Mouse (Mus musculus) frontal cortex, adult 2 months (tissue): ENCODE data around the gene Zfand3. TPM values are rescaled to one million over a fixed set of nuclear protein-coding genes. Genes with fewer than 3 reads are reported as not detected.

Experiments used
- DNase-seq, 2 experiments: peaks; one replicate each; pipeline ENCODE4 v3.0.0; 2022; ENCODE audit warnings: low spot score in 1 of 2; ENCODE audit errors: extremely low spot score in 1 of 2
- polyA plus RNA-seq: library from polyadenylated mRNA; depleted of rRNA; stranded (reverse); fragments of >200 nt; gene quantifications from 2 replicates; pipeline ENCODE4 v1.2.3, GENCODE M21; 2012; rRNA removed

Gene Zfand3
- polyA plus RNA-seq, result 99.4 and 100 TPM in 2 replicates

DNA sequence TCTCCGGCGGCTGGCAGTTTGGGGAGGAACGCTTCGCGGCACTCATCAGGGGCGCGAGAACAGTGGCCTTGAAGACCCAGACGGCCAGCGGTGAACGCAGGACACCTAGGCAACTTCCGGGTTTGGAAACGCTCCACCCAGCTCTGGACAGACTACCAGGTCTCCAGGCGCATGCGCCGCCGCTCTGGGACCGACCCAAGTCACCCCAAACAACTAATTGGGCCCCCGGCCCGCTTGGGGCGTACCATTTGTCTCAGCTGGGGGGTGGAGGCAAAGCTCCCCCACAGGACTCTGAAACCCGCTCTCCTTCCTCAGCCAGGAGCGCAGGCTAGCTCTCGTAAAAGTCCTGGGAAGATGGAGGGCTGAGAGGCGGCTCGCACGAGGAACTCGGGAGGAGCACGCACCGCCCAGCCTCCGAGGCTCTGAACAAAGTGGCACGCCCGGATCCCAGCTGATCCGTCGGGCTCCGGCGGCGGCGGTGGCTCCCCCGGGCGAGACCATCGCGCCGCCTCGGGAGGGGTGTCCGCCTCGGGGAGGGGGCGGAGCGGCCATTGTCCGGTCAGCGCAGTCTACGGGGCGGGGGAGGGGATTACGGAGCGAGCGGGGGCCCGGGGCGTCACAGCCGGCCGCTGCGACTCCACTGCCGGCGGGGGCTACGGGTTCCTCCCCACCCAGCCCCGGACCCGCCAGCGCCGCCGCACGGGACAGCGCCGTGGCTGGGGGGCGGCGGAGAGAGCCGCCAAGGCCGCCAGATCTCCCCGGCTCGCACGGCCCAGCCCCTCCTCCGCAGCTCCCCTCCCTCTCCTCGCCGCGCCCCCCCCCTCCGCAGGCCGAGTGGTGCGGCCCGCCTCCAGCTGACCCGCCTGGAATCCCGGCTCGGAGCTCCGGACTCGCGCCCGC lies at the start of gene Zfand3:
Gene Zfand3 (plus strand): TSS at position 531 of the 900 bp plus-strand sequence.
- peak; percentile 80 to 89 for DNase-seq

DNA sequence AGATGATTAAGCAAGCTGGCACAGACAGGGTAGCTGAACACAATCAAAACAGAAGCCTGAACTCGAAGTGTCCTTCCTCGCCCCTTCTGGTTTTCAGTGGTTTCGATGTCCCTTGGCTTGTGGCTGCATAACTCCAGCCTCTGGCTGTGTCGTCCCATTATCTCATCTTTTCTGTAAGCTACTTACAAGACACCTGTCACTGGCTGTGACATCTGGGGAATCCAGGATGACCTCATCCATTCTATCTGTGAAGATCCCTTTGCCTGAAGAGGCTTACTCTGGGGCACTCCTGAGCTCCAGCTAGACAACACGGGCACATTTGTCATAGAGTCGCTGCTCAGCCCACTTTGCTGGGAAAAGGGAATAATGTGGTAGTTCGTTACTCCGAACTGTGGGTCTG lies 48.7 kb upstream of the Zfand3 start:
- DNase-seq, result no peak

DNA sequence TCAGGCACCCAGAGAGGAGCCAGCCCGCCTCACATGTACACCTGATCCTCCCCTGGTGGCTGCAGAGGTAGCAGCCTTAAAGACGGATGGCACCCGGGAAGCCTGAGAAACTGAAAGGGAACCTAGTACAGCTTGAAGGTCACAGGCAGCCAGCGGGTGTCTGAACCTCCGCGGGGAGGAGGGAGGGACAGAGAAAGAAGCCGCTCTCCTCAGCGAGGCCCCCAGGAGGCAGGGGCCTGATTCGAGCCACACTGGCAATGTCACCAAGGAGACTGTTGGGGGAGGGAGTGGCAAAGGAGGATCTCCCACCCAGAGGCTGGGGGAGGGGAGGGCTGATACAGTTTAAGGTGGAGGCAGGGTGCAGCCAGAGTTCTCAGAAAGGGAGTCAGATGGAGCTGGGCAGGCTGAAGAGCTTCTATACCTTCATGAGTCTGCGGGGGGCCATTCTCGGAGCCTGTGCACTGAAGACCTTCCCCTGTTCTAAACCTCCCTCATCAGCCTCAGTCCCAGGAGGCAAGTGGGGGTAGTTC lies 40.7 kb upstream of the Zfand3 start:
- DNase-seq, result no peak

DNA sequence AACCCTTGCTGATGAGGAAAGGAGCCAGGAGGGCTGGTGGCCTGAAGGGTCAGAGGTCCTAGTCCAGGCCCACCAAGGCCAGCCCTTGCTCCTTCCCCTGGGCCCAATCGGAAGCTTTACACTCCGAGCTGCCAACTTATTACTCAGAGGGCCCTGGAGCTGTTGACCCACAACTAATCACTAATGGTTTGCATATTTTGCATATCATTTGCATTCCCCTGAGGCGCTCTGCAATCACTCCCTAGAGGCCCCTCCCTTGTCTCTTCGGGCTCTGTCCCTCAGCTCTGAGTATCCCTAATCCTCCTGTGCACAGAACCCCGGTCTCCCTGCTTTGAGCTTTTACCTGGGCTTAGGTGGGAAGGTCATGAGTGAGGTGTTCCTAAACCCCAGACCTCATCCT lies 39.0 kb upstream of the Zfand3 start:
- DNase-seq, result no peak

DNA sequence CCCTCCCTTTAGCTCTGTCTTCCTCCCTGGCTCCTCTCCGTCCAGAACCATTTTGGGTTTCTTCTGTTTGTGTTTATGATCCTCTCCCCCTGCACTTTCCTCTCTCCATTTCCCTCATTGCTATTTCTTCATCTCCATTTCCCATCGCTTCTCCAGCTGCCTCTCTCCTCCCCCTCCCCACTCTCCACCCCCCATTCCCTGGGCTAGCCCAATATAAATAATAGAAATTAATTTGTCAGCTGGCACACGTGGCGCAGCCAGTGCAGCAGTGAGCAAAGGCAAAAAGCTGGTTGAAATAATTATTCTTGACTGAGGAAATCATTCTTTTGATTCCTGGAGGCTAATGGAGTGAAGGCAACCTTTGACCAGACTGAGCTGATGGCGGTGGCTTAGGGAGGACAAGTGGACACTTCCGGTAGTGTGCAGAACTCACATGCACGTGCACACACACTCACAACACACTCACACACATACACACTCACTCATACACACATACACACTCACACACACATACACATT lies 34.4 kb upstream of the Zfand3 start, which contains the start of gene Mdga1:
Gene Mdga1 (minus strand): TSS at position 51 of the 519 bp plus-strand sequence.
- DNase-seq, result no peak

DNA sequence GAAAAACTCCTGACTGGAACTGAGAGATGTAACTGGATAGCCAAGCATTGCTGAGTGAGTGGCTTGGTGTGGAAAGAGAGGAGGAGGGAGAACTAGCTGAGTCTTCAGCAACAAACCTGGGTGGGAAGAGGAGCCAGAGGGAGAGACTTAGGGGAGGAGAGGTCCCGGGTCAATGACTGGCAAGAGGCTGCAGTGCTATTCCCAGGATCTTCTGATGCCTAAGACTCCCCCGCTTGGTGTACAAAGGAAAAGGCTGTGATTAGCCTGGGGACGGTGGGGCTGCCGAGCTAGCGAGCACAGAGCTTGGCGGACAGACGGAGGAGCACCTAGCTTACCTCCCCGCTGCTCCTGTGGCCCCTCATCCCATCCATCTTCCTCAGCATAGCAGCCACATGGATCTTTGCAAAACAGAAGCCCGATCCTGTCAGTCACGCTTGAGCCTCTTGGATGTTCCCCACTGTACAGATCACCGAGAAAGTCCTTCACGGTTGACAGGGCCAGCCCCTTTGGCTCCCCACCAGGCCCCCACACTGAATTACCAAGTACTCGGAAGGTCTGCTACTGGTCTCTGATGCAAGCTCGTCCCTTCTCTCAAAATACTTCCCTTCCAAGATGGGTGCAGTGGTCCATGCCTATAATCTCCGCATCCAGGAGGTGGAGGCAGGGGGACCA lies 32.6 kb upstream of the Zfand3 start:
- DNase-seq, result no peak

DNA sequence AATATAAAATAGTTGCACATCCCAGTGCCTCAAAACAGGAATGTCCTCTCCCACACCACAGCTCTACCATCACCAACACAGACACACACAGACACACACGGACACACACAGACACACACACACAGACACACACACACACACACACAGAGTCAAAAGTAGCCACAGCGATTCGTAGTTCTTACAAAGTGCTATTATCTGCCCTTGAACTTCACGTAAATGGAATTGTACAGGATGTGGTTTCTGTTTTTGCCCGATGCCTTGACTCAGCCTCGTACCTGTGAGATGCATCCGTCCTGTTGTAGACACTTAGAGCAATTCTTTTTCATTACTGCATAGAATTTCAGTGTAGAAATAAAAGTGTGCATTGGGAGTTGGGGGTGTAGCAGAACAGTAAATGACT lies 31.3 kb upstream of the Zfand3 start:
- no peak for DNase-seq

DNA sequence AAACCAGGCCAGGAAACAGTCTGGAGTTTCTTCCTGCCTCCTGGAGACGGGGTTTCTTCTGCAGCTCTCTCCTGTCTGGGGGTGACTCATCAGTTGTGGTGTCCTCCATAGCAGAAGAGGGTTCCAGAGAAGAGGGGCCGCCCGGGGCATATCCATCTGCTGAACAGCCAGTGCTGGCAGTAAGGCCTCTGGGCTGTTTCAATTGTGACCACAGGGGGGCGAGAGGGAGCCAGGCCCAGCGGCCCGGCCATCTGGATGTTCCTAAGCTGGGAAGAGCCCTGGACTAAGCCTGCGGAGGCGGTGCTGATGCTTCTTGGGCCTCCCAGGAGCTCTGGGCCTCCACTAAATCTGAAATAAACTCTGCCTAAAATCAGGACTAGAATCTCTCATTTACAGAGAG lies 28.8 kb upstream of the Zfand3 start:
- DNase-seq, result peak; percentile 81 to 95

DNA sequence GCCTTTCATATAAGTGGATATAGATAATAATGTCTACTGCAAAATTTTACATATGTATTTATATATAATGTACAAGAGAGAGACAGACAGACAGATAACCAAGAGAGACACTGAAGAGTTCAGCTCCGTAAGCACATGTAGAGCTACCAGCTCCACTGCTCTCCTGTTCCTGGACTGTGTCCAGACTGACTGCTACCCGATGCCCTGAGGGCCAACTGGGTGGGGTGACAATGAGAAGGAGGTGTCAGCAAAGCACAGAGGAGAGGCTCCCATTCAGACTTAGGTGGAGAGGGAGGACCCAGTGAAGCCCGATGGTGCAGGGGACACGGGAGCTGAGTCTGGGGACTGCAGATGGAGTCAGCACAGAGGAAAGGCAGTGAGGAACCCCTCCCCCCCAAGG lies 25.5 kb upstream of the Zfand3 start:
- no peak for DNase-seq

DNA sequence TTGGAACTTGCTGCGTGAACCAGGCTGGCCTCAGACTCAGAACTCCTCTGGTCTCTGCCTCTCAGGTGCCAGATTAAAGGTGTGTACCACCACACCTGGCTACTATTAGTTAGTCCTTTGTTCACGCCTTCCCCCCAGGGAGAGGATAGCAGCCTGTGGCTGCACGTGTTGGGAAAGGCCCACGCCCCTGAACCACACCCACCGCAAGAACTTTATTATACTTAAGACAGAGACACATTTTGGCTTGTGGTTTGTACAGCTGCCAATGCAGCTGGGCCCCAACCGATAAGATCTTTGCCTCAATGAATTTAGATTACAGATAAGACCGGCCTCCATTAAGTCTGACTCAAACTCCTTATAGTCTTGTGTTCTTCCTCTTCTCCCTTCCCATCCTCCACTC lies 24.7 kb upstream of the Zfand3 start:
- no peak for DNase-seq

DNA sequence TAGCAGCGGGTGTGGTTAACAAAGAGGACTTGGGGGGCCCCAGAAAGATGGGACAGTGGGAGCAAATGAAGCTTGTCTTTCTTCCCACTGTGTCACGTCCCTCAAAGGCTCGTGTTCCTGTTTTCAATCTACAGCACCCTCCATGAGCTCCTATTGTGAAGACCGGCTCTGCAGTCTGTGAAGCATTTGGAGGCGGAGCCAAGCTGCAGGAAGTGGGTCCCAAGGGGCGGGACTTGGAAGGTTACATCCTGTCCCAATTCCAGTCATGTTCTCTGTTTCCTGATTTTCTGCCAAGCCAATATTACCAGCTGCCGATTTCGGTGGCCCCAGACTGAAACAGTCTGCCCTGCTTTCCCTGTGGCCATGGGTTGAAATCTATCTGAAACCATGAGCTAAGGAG lies 23.0 kb upstream of the Zfand3 start:
- no peak for DNase-seq

DNA sequence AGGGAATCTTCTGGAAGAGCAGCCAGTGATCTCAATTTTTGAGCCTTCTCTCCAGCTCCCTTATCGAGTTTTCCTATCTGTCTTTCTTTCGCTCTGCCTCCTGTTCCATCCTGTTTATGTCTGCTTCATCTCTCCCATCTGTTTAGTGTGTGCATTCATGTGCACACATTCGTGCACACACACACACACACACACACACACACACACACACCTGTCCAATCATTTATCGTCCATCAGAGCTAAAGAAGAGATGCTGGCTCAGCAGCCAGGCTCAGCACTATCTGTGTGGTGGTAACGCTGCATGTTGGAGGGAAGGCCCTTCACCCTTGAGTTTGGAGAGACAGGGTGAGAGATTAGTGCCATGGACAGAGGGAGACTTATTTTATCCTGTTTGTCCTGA lies 21.3 kb upstream of the Zfand3 start:
- DNase-seq, result no peak

DNA sequence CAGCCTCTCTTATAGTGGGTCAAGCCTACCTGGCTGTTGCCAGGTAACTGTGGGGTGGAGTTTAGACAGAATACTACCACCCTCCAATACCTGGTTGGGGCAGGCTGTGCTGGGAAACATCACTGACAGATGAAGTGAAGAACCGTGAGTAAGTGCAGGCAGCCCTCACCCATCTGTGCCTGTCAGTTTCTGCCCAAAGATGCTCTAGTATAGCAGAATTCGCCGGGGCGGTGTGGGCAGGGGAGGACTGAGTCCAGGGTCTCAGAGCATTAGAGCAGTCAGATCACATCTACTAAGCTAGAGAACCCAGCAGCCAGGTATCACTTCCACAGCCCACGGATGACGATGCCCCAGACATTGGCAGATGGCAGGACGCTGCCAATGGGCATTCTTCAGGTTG lies 19.6 kb upstream of the Zfand3 start:
- DNase-seq, result peak in 1 of 2 experiments; percentile 38

DNA sequence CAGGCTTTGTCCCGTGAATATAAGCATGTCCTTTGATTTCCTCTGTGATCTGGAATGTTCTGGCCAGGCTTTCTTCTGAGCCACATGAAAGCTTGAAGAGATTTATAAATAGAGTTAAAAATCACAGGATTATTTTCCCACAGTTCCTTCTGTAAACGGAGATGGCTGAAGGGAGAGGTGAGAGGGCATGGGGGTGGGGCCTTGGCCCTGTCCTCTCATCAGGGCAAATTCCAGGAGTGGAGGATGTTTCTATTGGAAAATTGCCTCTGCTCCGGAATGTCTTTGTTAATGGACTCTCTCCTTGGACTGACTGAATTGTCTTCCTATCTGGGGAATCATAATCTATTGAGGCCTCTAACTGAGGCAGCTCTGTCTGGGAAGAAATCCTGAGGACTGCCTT lies 19.0 kb upstream of the Zfand3 start:
- no peak for DNase-seq

DNA sequence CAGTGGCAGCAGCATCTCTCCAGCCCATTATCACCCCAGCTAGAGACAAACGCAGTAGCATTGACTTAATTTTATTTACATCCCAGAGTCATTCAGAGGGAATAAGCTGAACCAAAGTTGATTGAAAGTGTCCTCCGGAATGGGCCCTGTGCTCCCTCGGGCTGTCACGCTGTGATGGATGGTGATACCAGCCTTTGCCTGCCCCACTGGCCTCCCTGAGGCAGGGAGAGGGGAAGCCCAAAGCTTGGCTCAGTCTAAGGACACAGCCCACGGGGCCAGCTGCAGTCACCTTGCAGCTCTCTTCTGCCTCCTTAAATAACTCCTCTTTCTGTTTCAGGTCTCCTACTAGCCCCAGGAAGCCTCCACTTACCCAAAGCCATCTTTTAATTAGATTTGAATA lies 16.4 kb upstream of the Zfand3 start:
- no peak for DNase-seq

DNA sequence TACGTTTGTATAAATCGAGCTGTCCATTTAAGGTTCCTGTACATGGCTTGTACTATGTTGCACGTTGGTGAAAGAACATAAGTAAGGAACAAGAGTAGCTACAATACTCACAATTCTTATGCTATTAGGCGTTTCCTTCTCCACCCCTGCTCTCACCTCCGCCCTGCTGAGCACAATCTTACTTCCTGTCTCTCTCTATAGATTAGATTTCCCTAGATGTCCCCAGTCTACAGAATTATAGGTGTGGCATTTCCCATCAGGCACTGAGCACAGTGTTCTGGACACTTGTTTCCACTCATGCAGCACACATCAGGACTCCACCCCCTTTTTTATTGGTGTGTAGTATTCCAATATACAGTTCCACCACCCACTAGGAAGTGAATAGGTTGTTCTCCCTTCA lies 14.9 kb upstream of the Zfand3 start:
- DNase-seq, result no peak

DNA sequence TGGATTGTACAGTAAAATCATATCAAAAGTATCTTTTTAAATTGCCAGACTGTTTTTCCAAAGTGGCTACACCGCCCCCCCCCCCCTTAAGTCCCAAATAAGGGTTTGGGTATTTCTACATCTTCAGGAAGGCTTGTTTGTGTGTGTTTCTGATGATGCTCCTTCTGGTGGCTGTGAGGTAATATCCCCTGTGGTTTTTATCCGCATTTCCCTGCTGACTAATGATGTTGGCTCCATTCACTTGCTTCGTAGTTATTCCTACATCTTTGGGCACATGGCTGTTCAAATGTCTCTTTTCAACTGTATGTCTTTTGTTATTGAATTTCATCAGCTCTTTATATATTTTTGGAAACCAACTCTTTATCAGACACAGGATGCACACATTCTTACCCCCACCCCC lies 14.4 kb upstream of the Zfand3 start:
- no peak for DNase-seq

DNA sequence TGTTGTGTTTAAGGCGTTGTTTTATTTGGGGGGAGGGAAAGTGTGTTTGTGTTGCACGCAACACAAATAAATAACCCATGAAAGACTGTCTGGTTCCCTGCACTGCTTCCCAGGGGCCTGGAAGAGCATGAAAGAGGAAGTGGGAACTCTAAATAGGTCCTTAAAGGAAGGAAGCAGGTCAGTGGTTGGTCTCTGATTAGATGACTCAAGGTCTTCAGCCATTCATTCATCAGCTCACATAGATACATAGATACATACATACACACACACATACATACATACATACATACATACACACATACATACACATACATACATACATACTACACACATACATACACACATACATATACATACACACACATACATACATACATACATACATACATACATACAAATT lies 13.7 kb upstream of the Zfand3 start:
- no peak for DNase-seq

DNA sequence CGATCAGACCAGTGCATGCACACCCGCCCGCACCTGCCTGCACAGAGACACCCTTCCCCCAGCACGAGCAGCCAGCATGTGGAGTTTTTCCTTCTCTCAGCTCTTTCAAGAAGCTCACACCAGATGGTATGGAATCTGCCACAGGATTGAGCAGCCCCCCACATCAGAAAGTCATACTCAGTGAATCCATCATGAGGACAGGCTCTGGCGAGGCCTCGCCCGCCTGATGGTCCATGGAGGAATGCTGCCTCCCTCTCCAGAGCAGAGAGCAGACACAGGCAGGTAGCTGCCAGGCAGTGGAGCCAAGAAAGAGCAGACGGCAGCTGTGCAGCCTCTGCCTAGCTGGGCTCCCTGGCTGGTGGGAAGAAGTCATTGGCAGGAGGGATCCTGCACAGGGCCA lies 11.0 kb upstream of the Zfand3 start:
- DNase-seq, result peak; percentile 66 to 74

DNA sequence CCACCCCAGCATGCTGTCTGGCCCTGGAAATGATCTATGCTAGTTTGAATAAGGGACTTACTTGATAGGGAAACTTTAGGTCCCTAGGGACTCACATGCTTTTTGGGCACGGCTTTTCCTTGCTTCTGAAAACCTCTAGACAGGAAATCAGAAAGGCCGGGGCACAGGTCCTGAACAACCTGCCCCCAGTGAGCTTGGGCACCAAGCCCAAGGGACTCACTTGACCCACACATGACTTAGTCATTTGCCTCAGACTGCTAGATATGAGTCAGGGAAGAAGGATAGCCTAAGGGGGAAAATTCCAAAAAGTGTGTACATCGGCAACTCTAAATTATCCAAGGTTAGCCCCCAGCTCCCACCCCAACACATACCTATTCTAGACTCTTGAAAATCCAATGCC lies 10.5 kb upstream of the Zfand3 start:
- DNase-seq, result no peak

DNA sequence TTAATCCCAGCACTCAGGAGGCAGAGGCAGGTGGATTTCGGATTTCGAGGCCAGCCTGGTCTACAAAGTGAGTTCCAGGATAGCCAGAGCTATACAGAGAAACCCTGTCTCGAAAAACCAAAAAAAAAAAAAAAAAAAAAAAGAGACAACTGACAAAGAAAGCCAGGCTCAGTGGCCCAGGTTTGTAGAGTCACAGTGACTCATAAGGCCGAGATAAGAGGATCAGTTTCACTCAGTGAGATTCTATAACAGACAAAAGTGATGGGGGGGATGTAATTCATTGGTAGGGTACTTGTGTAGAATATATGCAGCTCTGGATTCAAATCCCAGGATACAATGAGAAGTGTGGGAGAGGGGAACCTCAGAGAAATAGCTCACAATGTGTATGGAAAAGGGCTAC lies 10.1 kb upstream of the Zfand3 start:
- DNase-seq, result no peak

DNA sequence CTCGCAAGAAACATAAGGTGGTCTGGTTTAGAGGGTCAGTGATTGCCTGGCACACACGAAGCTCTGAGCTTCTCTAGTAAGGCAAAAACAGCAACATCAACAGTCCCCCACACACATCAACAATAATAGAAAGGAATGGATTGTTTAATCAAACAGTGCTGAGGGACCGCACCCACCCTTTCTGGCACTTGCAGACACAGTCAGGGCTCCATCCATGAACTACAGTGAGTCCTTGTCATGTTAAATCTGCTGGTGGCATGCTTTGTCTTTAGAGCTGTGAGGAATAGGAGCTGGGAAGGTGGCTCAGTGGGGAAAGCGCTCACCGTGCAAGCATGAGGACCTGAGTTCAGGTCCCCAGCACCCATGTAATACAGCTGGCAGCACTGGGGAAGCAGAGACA lies 8.5 kb upstream of the Zfand3 start:
- DNase-seq, result no peak
